Mouse (Mus musculus): ENCODE data around the gene Trpm4.

GRCm38 (mm10) chr7:45353041-45353440 is 19.5 kb upstream of the Trpm4 start:
- no peak for TF ChIP-seq CTCF (IDR thresholded peaks at IDR 0.05; ENCODE audit: borderline replicate concordance, insufficient read depth, low read depth, low read length)
- TF ChIP-seq POLR2A (IDR thresholded peaks at IDR 0.05; ENCODE audit: borderline replicate concordance, insufficient read depth, low read length) = no peak

Measured in cerebellum, adult 2 months (tissue).